Mouse (Mus musculus) B cell, adult (primary cell): ENCODE measurements around the gene Pgam2. TPM values are rescaled to one million over a fixed set of nuclear protein-coding genes. Genes with fewer than 3 reads are reported as not detected.

Experiments
- total RNA-seq: library from RNA; stranded (reverse); gene quantifications from 4 replicates; pipeline ENCODE4 v1.2.4, GENCODE M21; 2023; ENCODE audit not compliant: inconsistent age

The Pgam2 gene
- not detected in 4 replicates for total RNA-seq

DNA sequence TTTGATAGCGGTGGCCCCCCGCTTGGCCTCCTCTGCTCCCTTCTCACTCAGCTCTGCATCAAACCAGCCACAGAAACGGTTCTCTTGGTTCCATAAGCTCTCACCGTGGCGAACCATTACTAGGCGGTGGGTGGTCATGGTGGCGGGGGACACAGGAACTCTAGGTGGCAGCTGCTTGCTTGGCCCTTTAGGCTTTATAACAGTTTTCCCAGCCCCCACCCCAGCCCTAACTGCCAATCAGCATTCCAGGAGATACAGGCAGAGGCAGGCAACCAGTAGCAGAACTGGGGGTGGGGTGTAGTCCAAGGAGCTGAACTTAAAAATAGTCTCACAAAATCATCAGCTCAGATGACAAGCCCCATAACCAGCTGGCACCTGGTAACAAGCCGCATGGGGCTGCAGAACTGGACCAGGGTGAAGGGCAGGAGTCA lies at the start of gene Pgam2:
Gene Pgam2 (minus strand): TSS at position 183 of the 431 bp plus-strand sequence.

DNA sequence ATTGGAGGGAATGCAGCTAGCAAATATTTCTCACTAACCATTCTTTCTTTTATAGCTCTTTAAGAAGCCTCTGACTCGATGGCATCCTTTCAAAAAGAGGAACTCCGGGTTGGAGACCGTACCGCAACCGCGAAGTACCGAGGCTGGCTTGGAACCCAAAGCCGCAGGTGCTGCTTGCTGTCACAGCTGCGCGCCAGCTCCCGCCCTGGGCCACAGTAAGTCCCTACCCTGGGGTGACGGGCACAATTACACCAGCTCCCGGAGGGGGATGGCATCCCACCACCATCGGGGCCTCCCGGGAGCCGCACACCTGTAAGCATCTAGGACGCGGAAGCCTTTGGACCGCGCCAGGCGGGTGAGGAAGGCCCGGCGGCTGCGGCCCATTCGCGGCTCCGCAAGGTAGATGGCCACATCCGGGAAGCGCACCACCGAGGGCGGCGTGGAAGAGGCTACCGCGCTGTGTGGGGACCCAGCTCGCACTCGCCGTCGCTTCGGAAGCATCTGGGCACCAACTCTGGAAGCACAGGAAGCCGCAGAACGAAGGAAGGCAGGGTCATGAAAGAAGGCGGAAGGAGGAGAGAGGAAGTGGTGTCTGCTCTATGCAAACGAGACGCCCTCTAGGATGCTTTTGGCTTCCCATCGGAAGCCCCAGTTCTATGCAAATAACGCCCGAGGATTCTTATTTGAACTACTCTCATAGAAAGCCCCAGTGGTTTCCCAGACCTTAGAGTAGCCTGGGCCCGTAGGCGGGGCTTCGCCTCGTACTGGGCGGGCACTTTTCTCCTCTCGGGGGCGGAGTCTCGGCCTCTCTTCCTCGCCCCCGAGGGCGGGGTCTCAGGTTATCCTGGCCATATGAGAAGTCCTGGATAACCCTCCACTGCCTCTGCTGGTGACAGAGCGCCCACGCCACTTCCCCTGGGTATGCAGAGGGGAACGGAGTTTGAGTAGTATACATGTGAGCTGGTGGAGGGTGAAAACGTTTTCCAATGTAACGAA lies 34.0 kb upstream of the Pgam2 start, which contains the start of gene Polm:
Gene Polm (minus strand): TSS at position 766 of the 996 bp plus-strand sequence.

DNA sequence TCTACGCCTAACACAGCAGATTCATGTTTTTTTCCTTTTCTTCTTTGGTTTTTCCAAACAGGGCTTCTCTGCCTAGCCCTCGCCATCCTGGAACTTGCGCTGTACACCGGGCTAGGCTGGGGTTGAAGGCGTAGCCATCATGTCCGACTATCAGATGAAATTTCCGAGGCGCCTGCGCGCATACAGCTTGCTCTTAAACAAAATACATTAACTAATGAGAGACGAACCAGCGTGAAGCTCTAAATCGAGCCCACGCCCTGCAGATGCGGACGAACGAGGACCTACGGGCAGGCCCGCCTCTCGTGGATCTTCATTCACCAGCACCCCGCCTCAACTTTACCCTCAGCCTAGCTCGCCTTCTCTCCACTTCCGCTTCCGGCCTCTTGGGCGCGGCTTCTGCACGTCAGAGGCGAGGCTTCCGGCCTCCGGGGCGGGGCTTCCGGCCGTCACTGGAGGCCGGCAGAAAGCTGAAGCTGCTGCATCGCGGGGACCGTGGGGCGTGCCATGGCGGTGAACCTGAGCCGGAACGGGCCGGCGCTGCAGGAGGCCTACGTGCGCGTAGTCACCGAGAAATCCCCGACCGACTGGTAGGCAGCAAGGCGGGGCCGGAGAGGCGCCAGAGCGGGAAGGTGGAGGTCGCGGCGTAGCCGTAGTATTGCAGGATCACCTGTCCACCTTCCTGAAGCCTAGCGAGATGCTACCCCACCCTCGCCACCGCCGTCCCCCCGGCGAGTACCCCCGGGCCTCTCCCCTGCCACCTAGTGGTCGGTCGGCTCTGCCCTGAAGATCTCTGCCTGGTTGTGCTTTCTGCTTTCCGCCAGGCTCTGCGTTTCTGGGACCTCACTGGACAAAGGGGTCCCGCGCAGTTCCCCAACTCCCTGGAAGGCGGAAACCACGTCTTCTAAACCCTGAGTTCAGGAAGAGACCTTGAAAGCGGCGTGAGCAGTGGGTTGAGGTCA lies 15.2 kb downstream of the Pgam2 start, which contains the start of gene Dbnl:
Gene Dbnl (plus strand): TSS at position 433 of the 959 bp plus-strand sequence.

DNA sequence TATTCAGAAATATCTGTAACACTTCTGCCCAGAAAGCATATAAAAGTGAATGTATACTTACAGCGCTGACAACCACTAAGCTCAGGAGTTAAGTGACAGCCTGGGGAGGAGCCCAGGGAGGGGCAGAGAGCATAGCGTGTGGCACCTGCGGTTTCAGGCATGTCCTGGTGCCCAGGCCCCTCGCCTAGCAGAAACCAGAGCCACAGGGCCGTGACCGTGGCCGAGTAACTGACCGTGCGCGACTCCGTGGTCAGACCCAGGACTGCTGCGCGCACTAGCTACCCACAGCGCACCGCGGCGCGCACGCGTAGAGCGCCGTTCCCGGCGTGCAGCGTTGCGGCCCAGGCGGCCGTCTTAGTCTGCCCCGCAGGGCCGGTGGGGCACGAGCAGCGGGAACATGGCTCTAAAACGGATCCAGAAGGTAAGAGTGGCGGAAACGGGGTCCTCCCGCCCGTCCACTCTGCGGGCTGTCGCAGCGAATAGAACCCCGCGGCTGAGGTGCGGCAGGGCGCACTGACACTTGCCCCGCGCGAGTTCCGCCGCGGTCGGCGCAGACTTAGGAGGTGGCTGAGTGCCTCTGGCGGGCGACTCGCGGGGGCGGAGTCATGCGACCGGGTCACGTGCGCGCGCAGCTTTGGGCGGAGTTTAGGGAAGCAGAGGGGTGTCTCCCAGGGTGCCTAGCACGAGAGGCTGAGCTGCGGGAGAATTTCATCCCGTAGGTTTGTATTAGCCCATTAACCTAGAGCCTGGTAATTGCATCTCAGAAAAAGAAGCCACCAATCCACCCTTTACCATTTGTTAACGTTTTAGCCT lies 41.5 kb downstream of the Pgam2 start, which contains the start of gene Urgcp:
Gene Urgcp (minus strand): TSS at position 557 of the 813 bp plus-strand sequence.

Other genes with a start within 250 kb of the Pgam2 start
- not detected in 4 replicates for gene Ankrd36, start 234.0 kb downstream of the Pgam2 start, total RNA-seq
- 51.6 to 60.5 TPM (median 54.9 TPM) in 4 replicates for gene Mrps24, start 88.1 kb downstream of the Pgam2 start, total RNA-seq
- 20.7 to 34.7 TPM (median 24.7 TPM) in 4 replicates for gene Urgcp, start 41.4 kb downstream of the Pgam2 start, total RNA-seq
- 174 to 196 TPM (median 183 TPM) in 4 replicates for gene Dbnl, start 15.2 kb downstream of the Pgam2 start, total RNA-seq
- gene Polm, start 34.3 kb upstream of the Pgam2 start, total RNA-seq: 102 to 110 TPM (median 106 TPM) in 4 replicates
- 0.12 to 0.42 TPM (median 0.23 TPM) in 4 replicates for gene Aebp1, start 58.2 kb upstream of the Pgam2 start, total RNA-seq
- 41.6 to 48.6 TPM (median 44.8 TPM) in 4 replicates for gene Pold2, start 74.6 kb upstream of the Pgam2 start, total RNA-seq
- not detected in 4 replicates for gene Myl7, start 95.0 kb upstream of the Pgam2 start, total RNA-seq
- gene Gck, start 146.3 kb upstream of the Pgam2 start, total RNA-seq: not detected in 4 replicates
- 62.4 to 71.8 TPM (median 67.9 TPM) in 4 replicates for gene Ykt6, start 152.0 kb upstream of the Pgam2 start, total RNA-seq